Mouse (Mus musculus): ENCODE measurements at regions not wholly inside any gene's neighbourhood (a gene's known extent, or its start where the extent isn't known, plus 50 kb on each side); places are given as distances from the start of the nearest gene placed in this dataset.

DNA sequence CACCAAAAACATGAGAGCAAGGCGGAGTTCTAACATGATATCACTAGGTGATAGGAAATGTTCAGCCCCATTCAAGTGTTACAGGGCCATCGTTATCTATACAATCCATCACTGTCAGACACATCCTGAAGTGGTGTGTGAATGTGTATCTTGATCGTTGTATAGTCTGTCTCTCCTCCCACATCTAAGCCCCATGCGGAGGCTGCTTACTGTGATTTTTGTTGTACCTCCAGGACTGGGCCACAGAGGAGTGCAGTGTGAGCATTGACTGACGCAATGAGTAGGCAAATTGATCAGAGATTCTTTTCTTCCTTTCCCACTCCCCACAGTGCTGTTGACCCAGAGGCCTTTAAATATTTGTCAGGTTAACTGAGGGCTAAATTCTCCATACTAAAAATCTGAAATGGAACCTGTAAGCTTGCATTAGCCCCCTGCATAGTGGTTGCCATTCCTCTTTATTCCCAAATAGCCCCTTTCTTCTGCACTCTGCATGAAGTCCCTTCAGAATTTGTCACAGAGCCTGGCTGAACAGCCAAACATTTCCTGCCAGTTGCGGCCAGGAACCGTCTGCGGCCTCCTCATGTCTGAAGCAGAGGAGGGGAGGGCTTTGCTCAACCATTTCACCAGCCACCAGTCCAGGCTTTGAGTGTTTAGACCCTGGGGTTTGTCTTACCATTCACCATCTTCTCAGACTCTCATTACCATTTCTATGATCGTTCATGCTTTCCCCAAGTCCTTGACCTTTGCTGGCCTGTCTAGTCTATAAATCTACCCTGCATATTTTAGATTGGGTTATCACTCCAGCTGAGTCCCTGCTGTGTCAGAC is 119.3 kb downstream of the Ttc8 start:
- Histone ChIP-seq H3K27me3 (ENCODE audit: control insufficient read depth, insufficient read depth, low read length) (no peaks in the 10 kb centered on the region), H3K4me1 (replicated peaks; ENCODE audit: control insufficient read depth, insufficient read depth, low read length) (no peaks in the 10 kb centered on the region), H3K27ac (ENCODE audit: control insufficient read depth, insufficient read depth, low read length) (no peak overlapping the region), H3K4me3 (ENCODE audit: control insufficient read depth, insufficient read depth, low read length) (no peak overlapping the region), H3K36me3 (ENCODE audit: control insufficient read depth, insufficient read depth, low read length) (no peaks in the 10 kb centered on the region)
- WGBS = 56% methylated on average over 9 of the region's 9 CpGs
- TF ChIP-seq CTCF (IDR thresholded peaks at IDR 0.05; ENCODE audit: borderline replicate concordance, control insufficient read depth, extremely low read depth, insufficient read depth, low read length, poor library complexity) (no peak), POLR2A (IDR thresholded peaks at IDR 0.05; ENCODE audit: control insufficient read depth, extremely low read depth, insufficient read depth, low read length, poor library complexity) (no peak)
- DNase-seq = no peak

DNA sequence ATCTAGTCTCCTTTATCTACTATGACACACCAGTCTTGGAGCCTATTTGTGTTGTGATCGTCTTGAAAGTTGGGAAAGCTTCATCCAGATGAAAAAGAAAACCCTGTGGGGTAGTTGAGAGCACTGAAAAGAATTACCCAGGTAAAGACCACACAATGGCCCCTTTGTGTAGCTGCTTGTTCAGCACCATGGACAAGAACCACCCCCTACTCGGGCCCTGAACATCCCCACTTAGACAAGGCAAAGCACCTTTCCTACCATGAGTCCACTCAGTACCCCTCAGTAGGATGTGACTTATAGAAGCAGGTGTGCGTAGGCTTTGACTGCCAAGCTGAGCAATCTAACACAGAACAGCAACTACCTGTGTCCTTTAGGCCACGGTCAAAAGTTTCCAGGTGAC is 121.2 kb downstream of the Ttc8 start:
- no peaks in the 10 kb centered on the region for H3K27me3 ChIP-seq (ENCODE audit: control insufficient read depth, insufficient read depth, low read length)
- TF ChIP-seq CTCF (IDR thresholded peaks at IDR 0.05; ENCODE audit: borderline replicate concordance, control insufficient read depth, extremely low read depth, insufficient read depth, low read length, poor library complexity) (no peak), POLR2A (IDR thresholded peaks at IDR 0.05; ENCODE audit: control insufficient read depth, extremely low read depth, insufficient read depth, low read length, poor library complexity) (no peak)
- 77% methylated on average over 4 of the region's 4 CpGs for WGBS
- no peaks in the 10 kb centered on the region for H3K36me3 ChIP-seq (ENCODE audit: control insufficient read depth, insufficient read depth, low read length)
- DNase-seq = no peak
- H3K4me3 ChIP-seq (ENCODE audit: control insufficient read depth, insufficient read depth, low read length) = no peak overlapping the region
- no peaks in the 10 kb centered on the region for H3K4me1 ChIP-seq (replicated peaks; ENCODE audit: control insufficient read depth, insufficient read depth, low read length)
- H3K27ac ChIP-seq (ENCODE audit: control insufficient read depth, insufficient read depth, low read length) = no peak overlapping the region

DNA sequence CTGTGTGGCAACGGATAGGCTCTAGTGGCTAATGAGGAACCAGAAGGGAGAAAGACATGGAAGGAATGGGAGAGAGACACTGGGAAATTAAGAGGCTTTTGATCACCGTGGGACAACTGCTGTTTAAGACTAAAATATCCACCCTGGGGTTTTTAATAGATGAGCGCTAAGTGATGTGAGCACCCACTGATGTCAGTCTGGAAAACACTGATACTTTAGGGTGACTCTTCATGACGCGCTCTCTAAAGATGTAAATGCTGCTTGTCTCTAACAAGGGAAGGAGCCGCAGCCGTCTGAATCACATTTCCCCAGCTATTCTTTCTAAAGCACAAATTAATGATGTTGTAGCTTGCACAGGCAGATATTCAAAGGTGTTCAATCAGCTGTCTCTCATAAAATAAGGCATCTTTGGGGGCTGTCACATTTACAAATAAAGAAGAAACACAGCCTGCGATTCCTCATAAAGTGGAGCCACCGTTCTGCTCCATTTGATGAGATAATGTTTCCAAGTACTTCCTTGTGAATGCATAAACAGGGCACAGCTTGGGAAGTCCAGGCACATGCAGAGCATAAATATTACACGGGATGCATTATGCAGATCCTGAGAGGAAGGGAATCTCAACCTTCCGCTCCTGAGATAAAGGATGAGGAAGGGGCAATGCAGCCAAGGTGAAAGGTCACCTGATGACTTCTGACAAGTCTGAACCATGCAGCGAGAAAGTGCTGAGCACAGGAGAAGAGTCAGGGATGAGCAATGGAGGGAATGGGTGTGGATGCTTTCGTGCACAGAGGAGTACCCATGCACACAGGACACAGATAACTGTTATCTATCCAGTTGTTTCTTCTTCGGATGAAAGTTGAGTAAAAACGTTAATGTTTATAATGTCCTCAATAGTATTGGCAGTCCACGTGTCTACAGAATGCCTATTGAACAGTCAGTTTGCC is 122.8 kb downstream of the Ttc8 start:
- Histone ChIP-seq H3K36me3 (ENCODE audit: control insufficient read depth, insufficient read depth, low read length) (no peaks in the 10 kb centered on the region), H3K4me1 (replicated peaks; ENCODE audit: control insufficient read depth, insufficient read depth, low read length) (no peaks in the 10 kb centered on the region), H3K4me3 (ENCODE audit: control insufficient read depth, insufficient read depth, low read length) (no peak overlapping the region), H3K27me3 (ENCODE audit: control insufficient read depth, insufficient read depth, low read length) (no peaks in the 10 kb centered on the region), H3K27ac (ENCODE audit: control insufficient read depth, insufficient read depth, low read length) (no peak overlapping the region)
- no peak for DNase-seq
- no peak for TF ChIP-seq POLR2A (IDR thresholded peaks at IDR 0.05; ENCODE audit: control insufficient read depth, extremely low read depth, insufficient read depth, low read length, poor library complexity)
- no peak for TF ChIP-seq CTCF (IDR thresholded peaks at IDR 0.05; ENCODE audit: borderline replicate concordance, control insufficient read depth, extremely low read depth, insufficient read depth, low read length, poor library complexity)
- 89% methylated on average over 16 of the region's 16 CpGs for WGBS

DNA sequence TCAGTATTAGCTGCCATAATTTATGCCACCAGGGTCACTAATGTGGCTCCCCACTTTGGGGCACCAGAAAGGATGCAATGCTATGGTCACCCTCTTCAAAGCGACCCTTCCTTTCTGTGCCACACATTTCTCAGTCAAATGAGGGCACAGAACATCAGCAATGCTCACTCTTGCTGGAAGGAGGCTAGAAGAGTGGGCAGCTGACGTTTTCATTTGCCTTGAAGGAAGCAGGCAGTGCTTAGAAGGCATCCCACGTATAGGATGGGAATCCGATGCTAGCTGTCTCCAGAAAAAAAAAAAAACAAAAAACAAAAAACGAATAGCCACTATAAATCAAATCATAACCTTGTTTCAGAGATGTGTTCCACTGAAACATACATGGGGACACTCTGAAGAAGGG is 124.1 kb downstream of the Ttc8 start:
- no peaks in the 10 kb centered on the region for H3K27me3 ChIP-seq (ENCODE audit: control insufficient read depth, insufficient read depth, low read length)
- H3K4me1 ChIP-seq (replicated peaks; ENCODE audit: control insufficient read depth, insufficient read depth, low read length) = no peaks in the 10 kb centered on the region
- H3K36me3 ChIP-seq (ENCODE audit: control insufficient read depth, insufficient read depth, low read length) = no peaks in the 10 kb centered on the region
- H3K4me3 ChIP-seq (ENCODE audit: control insufficient read depth, insufficient read depth, low read length) = no peak overlapping the region
- 75% methylated on average over 5 of the region's 5 CpGs for WGBS
- TF ChIP-seq CTCF (IDR thresholded peaks at IDR 0.05; ENCODE audit: borderline replicate concordance, control insufficient read depth, extremely low read depth, insufficient read depth, low read length, poor library complexity) (no peak), POLR2A (IDR thresholded peaks at IDR 0.05; ENCODE audit: control insufficient read depth, extremely low read depth, insufficient read depth, low read length, poor library complexity) (no peak)
- DNase-seq = no peak
- H3K27ac ChIP-seq (ENCODE audit: control insufficient read depth, insufficient read depth, low read length) = no peak overlapping the region

DNA sequence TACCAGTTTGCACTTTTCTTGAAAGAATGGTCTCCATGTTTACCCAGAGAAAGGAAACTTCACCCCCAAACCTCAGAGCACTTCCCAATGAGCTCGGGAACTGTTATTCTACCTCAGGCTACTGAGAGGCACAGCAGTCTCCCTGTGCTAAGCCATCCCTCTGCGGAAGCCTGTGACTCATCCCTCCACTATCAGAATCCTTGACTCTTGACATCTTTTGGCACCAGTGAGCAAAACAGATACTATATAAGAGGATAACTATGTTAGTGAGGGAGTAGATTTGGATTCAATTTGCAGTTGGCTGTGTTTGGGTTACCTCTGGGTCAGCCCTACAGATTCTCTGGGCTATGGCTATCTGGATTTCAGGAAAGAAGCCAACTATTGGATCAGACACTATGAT is 130.1 kb downstream of the Ttc8 start:
- Histone ChIP-seq H3K4me1 (replicated peaks; ENCODE audit: control insufficient read depth, insufficient read depth, low read length) (no peaks in the 10 kb centered on the region), H3K27me3 (ENCODE audit: control insufficient read depth, insufficient read depth, low read length) (no peaks in the 10 kb centered on the region), H3K27ac (ENCODE audit: control insufficient read depth, insufficient read depth, low read length) (no peak overlapping the region), H3K4me3 (ENCODE audit: control insufficient read depth, insufficient read depth, low read length) (no peak overlapping the region), H3K36me3 (ENCODE audit: control insufficient read depth, insufficient read depth, low read length) (no peaks in the 10 kb centered on the region)
- TF ChIP-seq CTCF (IDR thresholded peaks at IDR 0.05; ENCODE audit: borderline replicate concordance, control insufficient read depth, extremely low read depth, insufficient read depth, low read length, poor library complexity) = no peak
- TF ChIP-seq POLR2A (IDR thresholded peaks at IDR 0.05; ENCODE audit: control insufficient read depth, extremely low read depth, insufficient read depth, low read length, poor library complexity) = no peak
- DNase-seq = no peak
- WGBS = 81% methylated on average over 2 of the region's 2 CpGs

DNA sequence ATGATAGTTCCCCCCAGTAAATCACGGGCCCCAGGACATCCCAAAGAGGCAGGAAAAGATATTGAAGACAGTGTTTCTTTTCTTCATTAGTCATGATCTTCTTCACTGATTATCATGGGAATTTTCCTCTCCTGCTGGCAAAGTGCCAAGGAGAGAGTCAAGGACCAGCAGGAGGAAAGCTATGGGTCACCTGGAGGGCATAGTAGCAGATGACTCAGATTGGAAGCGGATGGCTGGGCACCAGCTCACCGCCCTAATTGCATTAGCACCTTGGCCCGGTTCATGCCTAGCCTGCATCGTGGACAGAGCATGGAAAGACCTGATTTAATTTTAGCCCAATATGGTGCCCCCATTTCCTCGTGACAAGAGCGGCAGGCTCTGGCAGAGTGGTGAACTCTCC is 132.2 kb downstream of the Ttc8 start:
- TF ChIP-seq POLR2A (IDR thresholded peaks at IDR 0.05; ENCODE audit: control insufficient read depth, extremely low read depth, insufficient read depth, low read length, poor library complexity) (no peak), CTCF (IDR thresholded peaks at IDR 0.05; ENCODE audit: borderline replicate concordance, control insufficient read depth, extremely low read depth, insufficient read depth, low read length, poor library complexity) (no peak)
- H3K4me1 ChIP-seq (replicated peaks; ENCODE audit: control insufficient read depth, insufficient read depth, low read length) = no peaks in the 10 kb centered on the region
- no peak for DNase-seq
- 92% methylated on average over 7 of the region's 7 CpGs for WGBS
- H3K36me3 ChIP-seq (ENCODE audit: control insufficient read depth, insufficient read depth, low read length) = no peaks in the 10 kb centered on the region
- H3K27me3 ChIP-seq (ENCODE audit: control insufficient read depth, insufficient read depth, low read length) = no peaks in the 10 kb centered on the region
- H3K4me3 ChIP-seq (ENCODE audit: control insufficient read depth, insufficient read depth, low read length) = no peak overlapping the region
- no peak overlapping the region for H3K27ac ChIP-seq (ENCODE audit: control insufficient read depth, insufficient read depth, low read length)

All from thymus, adult 2 months (tissue).